Mouse (Mus musculus): ENCODE data around the gene Tnfsf11. TPM values are rescaled to one million over a fixed set of nuclear protein-coding genes. Genes with fewer than 3 reads are reported as not detected.

Gene Tnfsf11
- polyA plus RNA-seq, 1 experiment from 2014 or later = 0.29 TPM

GRCm38 (mm10) chr14:78342146-78342545, 34.3 kb upstream of the Tnfsf11 start:
- H3K36me3 ChIP-seq (ENCODE audit: insufficient read depth) = no peaks in the 10 kb centered on the region
- DNase-seq (peak; percentile 17), ATAC-seq (ENCODE audit: insufficient read depth) (no peak)
- no peak overlapping the region for H3K27ac ChIP-seq (ENCODE audit: low read depth)
- H3K4me1 ChIP-seq (ENCODE audit: insufficient read depth) = no peaks in the 10 kb centered on the region
- H3K9me3 ChIP-seq (ENCODE audit: low read depth, low read length) = no peaks in the 10 kb centered on the region
- H3K4me3 ChIP-seq (ENCODE audit: low read depth, low read length) = no peak overlapping the region
- TF ChIP-seq CTCF (IDR thresholded peaks at IDR 0.05; ENCODE audit: low read depth) = no peak
- WGBS = 50% methylated on average over 4 of the region's 4 CpGs
- H3K9ac ChIP-seq = no peak overlapping the region
- no peaks in the 10 kb centered on the region for H3K27me3 ChIP-seq (ENCODE audit: insufficient read depth, low read length)
- no peak overlapping the region for H3K4me2 ChIP-seq

GRCm38 (mm10) chr14:78333341-78333740, 25.5 kb upstream of the Tnfsf11 start:
- no peak overlapping the region for H3K9ac ChIP-seq
- ATAC-seq (ENCODE audit: insufficient read depth) (no peak), DNase-seq (no peak)
- WGBS = 75% methylated on average over 3 of the region's 3 CpGs
- TF ChIP-seq CTCF (IDR thresholded peaks at IDR 0.05; ENCODE audit: low read depth) = no peak
- no peaks in the 10 kb centered on the region for H3K9me3 ChIP-seq (ENCODE audit: low read depth, low read length)
- peaks cover 15% of the 10 kb centered on the region for H3K4me1 ChIP-seq (ENCODE audit: insufficient read depth)
- no peak overlapping the region for H3K4me3 ChIP-seq (ENCODE audit: low read depth, low read length)
- H3K4me2 ChIP-seq = no peak overlapping the region
- no peaks in the 10 kb centered on the region for H3K36me3 ChIP-seq (ENCODE audit: insufficient read depth)
- H3K27me3 ChIP-seq (ENCODE audit: insufficient read depth, low read length) = no peaks in the 10 kb centered on the region
- no peak overlapping the region for H3K27ac ChIP-seq (ENCODE audit: low read depth)

DNA sequence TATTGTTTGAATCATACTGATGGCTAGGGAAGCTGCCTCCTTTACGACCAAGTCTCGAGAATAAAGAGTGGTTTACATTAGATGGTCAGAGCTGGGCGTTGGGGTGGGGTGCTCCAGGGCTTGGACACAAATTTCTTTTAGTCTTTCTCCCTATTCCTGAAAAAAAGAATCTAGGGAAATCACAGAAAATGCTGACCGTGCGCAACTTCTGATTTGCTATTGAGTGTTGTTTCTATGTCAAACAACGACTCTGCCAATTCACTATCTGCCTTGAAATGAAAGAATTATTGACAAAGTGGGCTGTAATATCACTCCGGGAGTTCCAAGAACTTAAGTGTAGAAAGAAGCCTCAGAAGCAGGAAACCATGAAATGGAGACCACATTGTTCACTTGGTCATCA, 23.5 kb upstream of the Tnfsf11 start:
- no peak for TF ChIP-seq CTCF (IDR thresholded peaks at IDR 0.05; ENCODE audit: low read depth)
- Histone ChIP-seq H3K9me3 (ENCODE audit: low read depth, low read length) (no peaks in the 10 kb centered on the region), H3K4me1 (ENCODE audit: insufficient read depth) (peaks cover 15% of the 10 kb centered on the region), H3K4me2 (no peak overlapping the region), H3K9ac (no peak overlapping the region), H3K4me3 (ENCODE audit: low read depth, low read length) (no peak overlapping the region), H3K36me3 (ENCODE audit: insufficient read depth) (no peaks in the 10 kb centered on the region), H3K27ac (ENCODE audit: low read depth) (no peak overlapping the region), H3K27me3 (ENCODE audit: insufficient read depth, low read length) (no peaks in the 10 kb centered on the region)
- 66% methylated on average over 7 of the region's 7 CpGs for WGBS
- ATAC-seq (ENCODE audit: insufficient read depth) (no peak), DNase-seq (no peak)

DNA sequence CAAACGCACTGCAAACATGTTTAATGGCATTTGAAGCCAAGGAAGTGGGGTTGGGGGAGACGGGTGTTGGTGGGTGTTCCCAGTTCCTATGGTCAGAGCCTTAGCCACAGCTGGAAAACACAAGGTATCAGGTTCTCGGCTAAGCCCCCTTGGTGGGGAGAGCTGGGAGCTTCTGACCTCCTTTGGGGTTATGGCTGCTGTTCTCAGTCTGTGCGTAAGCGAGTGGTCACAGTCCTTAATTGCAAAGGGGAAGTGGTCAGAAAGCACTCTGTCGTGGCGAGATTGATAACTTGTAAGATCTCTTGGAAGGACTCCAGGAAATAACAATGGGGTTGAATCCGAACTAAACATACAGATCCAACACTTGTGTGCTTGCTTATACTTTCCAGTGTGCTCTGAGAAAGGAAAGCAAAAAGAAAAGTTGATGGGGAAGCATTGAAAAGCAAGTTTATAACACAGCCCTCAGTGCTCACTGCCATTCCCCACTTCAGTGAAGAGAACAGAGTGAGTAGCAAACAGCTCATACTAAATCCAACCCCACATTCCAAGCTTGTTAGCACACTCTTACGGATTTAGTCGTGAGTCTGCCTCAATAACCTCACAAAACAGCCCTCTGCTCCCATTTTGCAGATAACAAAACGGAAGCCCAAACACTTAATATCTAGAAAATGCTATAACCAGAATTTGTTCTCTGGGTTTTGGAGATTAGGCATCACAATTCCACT, 22.9 kb upstream of the Tnfsf11 start:
- ATAC-seq (ENCODE audit: insufficient read depth) (peak; percentile 80), DNase-seq (peak; percentile 75)
- WGBS = 15% methylated on average over 11 of the region's 11 CpGs
- Histone ChIP-seq H3K4me1 (ENCODE audit: insufficient read depth) (peaks cover 15% of the 10 kb centered on the region), H3K9me3 (ENCODE audit: low read depth, low read length) (no peaks in the 10 kb centered on the region), H3K27me3 (ENCODE audit: insufficient read depth, low read length) (no peaks in the 10 kb centered on the region), H3K27ac (ENCODE audit: low read depth) (peak overlapping the region; percentile 12), H3K4me3 (ENCODE audit: low read depth, low read length) (no peak overlapping the region), H3K9ac (no peak overlapping the region), H3K36me3 (ENCODE audit: insufficient read depth) (no peaks in the 10 kb centered on the region), H3K4me2 (peak overlapping the region; percentile 43)
- no peak for TF ChIP-seq CTCF (IDR thresholded peaks at IDR 0.05; ENCODE audit: low read depth)

GRCm38 (mm10) chr14:78329765-78330451, 22.1 kb upstream of the Tnfsf11 start:
- 55% methylated on average over 8 of the region's 8 CpGs for WGBS
- peak overlapping the region; percentile 12; the same call in 1 of the 2 replicates for H3K27ac ChIP-seq (ENCODE audit: low read depth)
- TF ChIP-seq CTCF (IDR thresholded peaks at IDR 0.05; ENCODE audit: low read depth) = no peak
- H3K27me3 ChIP-seq (ENCODE audit: insufficient read depth, low read length) = no peaks in the 10 kb centered on the region
- ATAC-seq (ENCODE audit: insufficient read depth) = peak; percentile 65
- H3K4me3 ChIP-seq (ENCODE audit: low read depth, low read length) = no peak overlapping the region
- H3K9ac ChIP-seq = no peak overlapping the region
- H3K36me3 ChIP-seq (ENCODE audit: insufficient read depth) = no peaks in the 10 kb centered on the region
- peak; percentile 52 for DNase-seq
- H3K4me2 ChIP-seq = no peak overlapping the region
- no peaks in the 10 kb centered on the region for H3K9me3 ChIP-seq (ENCODE audit: low read depth, low read length)
- peaks cover 15% of the 10 kb centered on the region for H3K4me1 ChIP-seq (ENCODE audit: insufficient read depth)

- Histone ChIP-seq H3K9ac (no peak overlapping the region), H3K27ac (ENCODE audit: low read depth) (no peak overlapping the region), H3K4me3 (ENCODE audit: low read depth, low read length) (no peak overlapping the region), H3K9me3 (ENCODE audit: low read depth, low read length) (no peaks in the 10 kb centered on the region), H3K36me3 (ENCODE audit: insufficient read depth) (no peaks in the 10 kb centered on the region), H3K4me2 (no peak overlapping the region), H3K4me1 (ENCODE audit: insufficient read depth) (no peaks in the 10 kb centered on the region), H3K27me3 (ENCODE audit: insufficient read depth, low read length) (no peaks in the 10 kb centered on the region)
- ATAC-seq (ENCODE audit: insufficient read depth) (no peak), DNase-seq (no peak)
- TF ChIP-seq CTCF (IDR thresholded peaks at IDR 0.05; ENCODE audit: low read depth) = no peak
- 50% methylated on average over 1 of the region's 1 CpGs for WGBS
Observed at GRCm38 (mm10) chr14:78323356-78323755, 15.5 kb upstream of the Tnfsf11 start.

- H3K4me3 ChIP-seq (ENCODE audit: low read depth, low read length) = no peak overlapping the region
- no peak overlapping the region for H3K27ac ChIP-seq (ENCODE audit: low read depth)
- 83% methylated on average over 9 of the region's 9 CpGs for WGBS
- no peaks in the 10 kb centered on the region for H3K36me3 ChIP-seq (ENCODE audit: insufficient read depth)
- no peak for TF ChIP-seq CTCF (IDR thresholded peaks at IDR 0.05; ENCODE audit: low read depth)
- H3K27me3 ChIP-seq (ENCODE audit: insufficient read depth, low read length) = no peaks in the 10 kb centered on the region
- no peaks in the 10 kb centered on the region for H3K4me1 ChIP-seq (ENCODE audit: insufficient read depth)
- no peak overlapping the region for H3K4me2 ChIP-seq
- DNase-seq = no peak
- H3K9ac ChIP-seq = no peak overlapping the region
- H3K9me3 ChIP-seq (ENCODE audit: low read depth, low read length) = no peaks in the 10 kb centered on the region
- no peak for ATAC-seq (ENCODE audit: insufficient read depth)
Observed at GRCm38 (mm10) chr14:78322916-78323315, 15.1 kb upstream of the Tnfsf11 start.

All from lung, embryonic 14.5 days (tissue).